Mouse (Mus musculus) thymus, postnatal 10 days (tissue): ENCODE measurements around the gene Kif27.

Source experiments
- DNase-seq, 2 experiments: peaks; one replicate each; pipeline ENCODE4 v3.0.0; 2021; ENCODE audit warnings: low spot score in 2 of 2

Gene Kif27

DNA sequence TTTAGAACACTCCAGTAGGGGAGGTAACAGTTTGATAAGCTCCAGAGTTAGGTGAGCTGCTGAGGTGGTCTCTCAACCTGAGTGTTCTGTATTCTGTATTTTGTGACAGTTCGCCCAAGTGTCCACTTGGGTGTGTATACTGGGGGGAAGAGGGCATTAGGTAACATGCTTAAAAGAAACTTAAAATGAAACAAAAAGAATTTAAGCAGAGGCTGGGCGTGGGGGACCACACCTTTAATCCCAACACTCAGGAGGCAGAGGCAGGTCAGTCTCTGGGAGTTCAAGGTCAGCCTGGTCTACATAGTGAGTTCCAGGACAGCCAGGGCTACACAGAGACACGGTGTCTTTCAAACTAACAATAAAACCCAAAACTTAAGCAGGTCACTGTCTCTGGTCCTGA lies 78.4 kb downstream of the Kif27 start:
- DNase-seq, result no peak

DNA sequence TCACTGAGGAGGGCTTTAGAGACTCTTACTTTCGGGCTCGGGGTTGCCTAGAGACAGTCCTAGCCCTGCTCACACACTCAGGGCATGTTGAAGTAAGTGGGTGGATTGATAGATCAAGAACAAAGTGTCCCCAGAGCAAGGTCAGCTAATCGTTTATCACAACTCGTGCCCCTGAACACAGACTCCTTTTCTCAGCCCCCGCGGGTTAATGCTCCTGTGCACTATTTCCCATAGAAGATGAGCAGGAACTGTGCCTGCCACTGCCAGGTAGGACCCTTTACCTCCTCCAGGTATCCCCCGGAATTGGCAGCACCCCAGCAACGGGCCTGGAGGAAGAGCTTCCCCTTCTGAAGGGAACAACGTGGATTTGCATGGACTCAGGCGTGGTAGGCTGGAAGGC lies 82.7 kb downstream of the Kif27 start:
- no peak for DNase-seq

DNA sequence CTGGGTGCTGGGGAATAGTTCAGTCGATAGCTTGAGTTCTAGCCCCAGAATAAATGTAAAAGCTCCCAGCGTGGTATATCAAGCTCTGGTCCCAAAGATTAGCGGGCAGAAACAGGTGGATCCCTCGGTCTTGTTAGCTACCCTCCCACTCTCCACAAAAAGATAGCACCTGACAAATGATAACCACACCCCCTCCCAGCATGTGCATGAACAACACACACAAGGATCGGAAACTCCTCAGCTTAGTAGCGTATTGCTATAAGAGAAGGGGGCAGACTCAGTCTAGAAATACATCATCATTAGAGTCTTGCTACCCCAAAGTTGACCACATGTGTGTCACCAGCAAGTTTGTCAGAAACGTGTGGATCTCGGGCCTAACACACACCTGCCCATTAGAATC lies 83.3 kb downstream of the Kif27 start, which contains the start of gene Gkap1:
TSS of gene Gkap1 (minus strand) at position 101 of the 400 bp plus-strand sequence.
- DNase-seq, result no peak

DNA sequence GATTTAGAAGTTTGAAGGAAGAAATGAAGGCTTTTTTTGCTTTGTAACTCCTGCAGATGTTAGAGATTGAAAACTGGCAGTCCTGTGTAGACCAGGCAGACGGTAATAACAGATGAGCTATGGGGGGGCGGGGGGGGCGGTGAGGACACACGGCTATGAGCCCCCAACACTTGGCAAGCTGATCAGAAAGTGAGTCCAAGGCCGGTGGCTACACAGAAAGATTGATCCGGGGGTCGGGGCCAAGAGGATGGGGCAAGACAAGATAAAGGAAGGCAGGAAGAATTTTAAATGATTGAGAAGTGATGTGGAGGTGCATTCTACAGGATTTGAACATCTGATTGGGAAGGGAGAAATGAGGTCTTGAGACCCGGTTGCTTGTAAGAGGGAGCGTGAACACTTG lies 83.8 kb downstream of the Kif27 start:
- no peak for DNase-seq

GRCm38 (mm10) chr13:58274259-58274991 lies 84.5 kb downstream of the Kif27 start:
- DNase-seq, result peak; percentile 31 to 50

- DNase-seq, result peak in 1 of 2 experiments; percentile 21
Measured at GRCm38 (mm10) chr13:58273411-58274258, 85.3 kb downstream of the Kif27 start.

DNA sequence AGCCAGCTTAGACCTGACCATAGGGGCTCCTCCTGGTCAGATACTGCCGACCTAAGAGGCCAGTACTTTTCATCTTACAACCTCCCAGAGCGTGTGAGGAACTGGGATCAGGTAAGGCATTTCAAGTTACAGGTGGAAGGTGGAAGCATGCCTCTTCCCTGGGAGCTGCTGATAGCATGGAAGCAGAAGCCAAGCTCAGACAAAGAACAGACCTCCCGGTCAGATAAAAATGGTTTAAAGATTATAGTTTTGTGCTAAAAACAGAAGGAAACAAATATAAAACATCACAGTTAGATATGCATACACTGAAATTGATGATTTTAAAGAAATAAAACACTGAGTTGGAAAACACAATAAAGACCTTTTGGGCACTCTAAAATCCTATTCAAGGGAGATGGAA lies 92.1 kb downstream of the Kif27 start:
- DNase-seq, result no peak

GRCm38 (mm10) chr13:58263546-58263945 lies 95.4 kb downstream of the Kif27 start:
- DNase-seq, result no peak

- no peak for DNase-seq
Measured at GRCm38 (mm10) chr13:58261674-58262073, 97.2 kb downstream of the Kif27 start.

GRCm38 (mm10) chr13:58253268-58253667 lies 105.7 kb downstream of the Kif27 start:
- DNase-seq, result no peak

- DNase-seq, result no peak
Measured at GRCm38 (mm10) chr13:58248957-58249356, 110.0 kb downstream of the Kif27 start.
